Mouse (Mus musculus): Measurements from ENCODE around the gene Kremen1. TPM values are rescaled to one million over a fixed set of nuclear protein-coding genes. Genes with fewer than 3 reads are reported as not detected.

Gene Kremen1
- polyA plus RNA-seq, 1 experiment from 2014 or later, result 16.3 TPM

DNA sequence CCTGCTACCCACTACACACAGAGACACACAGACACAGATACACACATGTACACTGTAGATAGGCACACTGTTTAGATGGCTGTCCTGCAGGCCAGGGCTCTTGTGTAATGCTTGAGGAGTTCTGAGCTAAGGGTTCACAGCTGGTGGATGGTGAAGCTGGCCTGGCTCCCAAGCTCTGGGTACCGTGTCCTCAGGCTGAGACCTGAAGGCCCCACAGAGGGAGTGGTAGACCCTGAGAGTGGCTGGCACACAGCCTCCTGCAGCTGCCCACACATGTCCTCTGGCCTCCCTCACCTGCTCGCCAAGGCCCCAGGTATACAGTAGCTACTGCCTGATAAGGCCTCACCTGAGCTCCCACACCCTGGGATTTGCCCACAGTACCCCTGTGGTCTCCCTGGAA, 119.4 kb downstream of the Kremen1 start:
- Histone ChIP-seq H3K9ac (ENCODE audit: low read depth, low read length) (no peak overlapping the region), H3K27ac (ENCODE audit: low read depth, low read length) (no peak overlapping the region), H3K36me3 (ENCODE audit: control insufficient read depth, insufficient read depth, low read length) (no peaks in the 10 kb centered on the region), H3K4me3 (ENCODE audit: low read depth, low read length) (no peak overlapping the region), H3K9me3 (replicated peaks; ENCODE audit: control insufficient read depth, low read length) (no peaks in the 10 kb centered on the region), H3K4me2 (no peak overlapping the region), H3K4me1 (ENCODE audit: control insufficient read depth, insufficient read depth, low read length) (peaks cover 18% of the 10 kb centered on the region), H3K27me3 (ENCODE audit: control insufficient read depth, insufficient read depth, low read length) (no peaks in the 10 kb centered on the region)
- 81% methylated on average over 2 of the region's 2 CpGs for WGBS (ENCODE audit: insufficient replicate concordance)
- no peak for ATAC-seq (replicated peaks; ENCODE audit: insufficient number of reproducible peaks, low FRiP score, low TSS enrichment)

Other genes with a start within 250 kb of the Kremen1 start
- 0.92 and 1.1 TPM in 2 replicates for gene Rasl10a, start 203.4 kb downstream of the Kremen1 start, polyA plus RNA-seq (2014; fragmentation: Nextera tagmentation; extraction: Ambion mirVana)
- gene Gas2l1, start 196.2 kb downstream of the Kremen1 start, polyA plus RNA-seq (2014; fragmentation: Nextera tagmentation; extraction: Ambion mirVana), result 23.2 and 26.3 TPM in 2 replicates
- 23.5 and 25.7 TPM in 2 replicates for gene Rhbdd3, start 162.6 kb downstream of the Kremen1 start, polyA plus RNA-seq (2014; fragmentation: Nextera tagmentation; extraction: Ambion mirVana)
- 255 and 322 TPM in 2 replicates for gene Ewsr1, start 162.3 kb downstream of the Kremen1 start, polyA plus RNA-seq (2014; fragmentation: Nextera tagmentation; extraction: Ambion mirVana)
- 6.8 and 8.6 TPM in 2 replicates for gene Emid1, start 109.3 kb downstream of the Kremen1 start, polyA plus RNA-seq (2014; fragmentation: Nextera tagmentation; extraction: Ambion mirVana)
- gene Znrf3, start 183.3 kb upstream of the Kremen1 start, polyA plus RNA-seq (2014; fragmentation: Nextera tagmentation; extraction: Ambion mirVana), result 7.3 and 9.3 TPM in 2 replicates

Data from heart, embryonic 11.5 days (tissue).